Mouse (Mus musculus) kidney, embryonic 14.5 days (tissue): ENCODE data around the gene H2al1i. TPM values are rescaled to one million over a fixed set of nuclear protein-coding genes. Genes with fewer than 3 reads are reported as not detected.

Experiments
- ATAC-seq: fragments of 200-750 bp; cut with Nextera tagmentation; 2 replicates; pipeline ENCODE4 v1.8.0; 2017; ENCODE audit warnings: moderate number of reproducible peaks, mild to moderate bottlenecking, moderate TSS enrichment, moderate library complexity; ENCODE audit not compliant: low FRiP score, low TSS enrichment
- H3K27ac ChIP-seq: fragments of 300-500 bp; sonication (generic); 2 replicates; pipeline ENCODE4 v1.5.1; 2014; ENCODE audit warnings: low read depth, mild to moderate bottlenecking, low read length, moderate library complexity, mixed read lengths
- H3K27me3 ChIP-seq: fragments of 300-500 bp; sonication (generic); 2 replicates; pipeline ENCODE4 v1.6.1; 2014; ENCODE audit warnings: mild to moderate bottlenecking, low read length; ENCODE audit not compliant: control insufficient read depth, insufficient read depth
- H3K36me3 ChIP-seq: fragments of 300-500 bp; sonication (generic); 2 replicates; pipeline ENCODE4 v1.6.1; 2014; ENCODE audit warnings: low read length, mixed read lengths; ENCODE audit not compliant: control insufficient read depth, insufficient read depth
- H3K4me1 ChIP-seq: fragments of 300-500 bp; sonication (generic); 2 replicates; pipeline ENCODE4 v1.6.1; 2014; ENCODE audit warnings: low read length, mixed read lengths; ENCODE audit not compliant: control insufficient read depth, insufficient read depth
- H3K4me2 ChIP-seq: fragments of 300-500 bp; sonication (generic); replicated peaks from 2 replicates; pipeline ENCODE4 v1.6.1; 2014; ENCODE audit warnings: low read depth, mild to moderate bottlenecking, low read length
- H3K4me3 ChIP-seq: fragments of 300-500 bp; sonication (generic); 2 replicates; pipeline ENCODE4 v1.5.1; 2014; ENCODE audit warnings: mild to moderate bottlenecking, low read length
- H3K9ac ChIP-seq: fragments of 300-500 bp; sonication (generic); 2 replicates; pipeline ENCODE4 v1.6.1; 2014; ENCODE audit warnings: low read depth, mild to moderate bottlenecking, low read length, moderate library complexity
- H3K9me3 ChIP-seq: fragments of 300-500 bp; sonication (generic); 2 replicates; pipeline ENCODE4 v1.6.1; 2016; ENCODE audit warnings: low read length; ENCODE audit not compliant: control insufficient read depth
- WGBS: fragments of 180-500 bp; shearing (Covaris S2); extraction: QIAGEN DNeasy Blood & Tissue Kit; methylation state at CpG from one replicate; pipeline ENCODE4 v1.1.7; 2014; 5-methylcytosine and 5-hydroxymethylcytosine counted together
- polyA plus RNA-seq: library from polyadenylated mRNA; unstranded; fragments of >200 nt; fragmentation: Nextera tagmentation; extraction: Ambion mirVana; gene quantifications from 2 replicates; pipeline ENCODE4 v1.2.1, GENCODE M21; 2014

Gene H2al1i
- polyA plus RNA-seq, 1 experiment from 2014 or later = not detected

GRCm38 (mm10) chrX:11363890-11364289 is 39.4 kb downstream of the H2al1i start:
- Histone ChIP-seq H3K4me2 (no peak overlapping the region), H3K4me3 (no peak overlapping the region), H3K9me3 (no peaks in the 10 kb centered on the region), H3K9ac (no peak overlapping the region), H3K27me3 (peaks cover 3% of the 10 kb centered on the region; the same call in 1 of the 2 replicates), H3K27ac (no peak overlapping the region), H3K36me3 (no peaks in the 10 kb centered on the region), H3K4me1 (no peaks in the 10 kb centered on the region)
- WGBS = 69% methylated on average over 6 of the region's 6 CpGs
- ATAC-seq = no peak

DNA sequence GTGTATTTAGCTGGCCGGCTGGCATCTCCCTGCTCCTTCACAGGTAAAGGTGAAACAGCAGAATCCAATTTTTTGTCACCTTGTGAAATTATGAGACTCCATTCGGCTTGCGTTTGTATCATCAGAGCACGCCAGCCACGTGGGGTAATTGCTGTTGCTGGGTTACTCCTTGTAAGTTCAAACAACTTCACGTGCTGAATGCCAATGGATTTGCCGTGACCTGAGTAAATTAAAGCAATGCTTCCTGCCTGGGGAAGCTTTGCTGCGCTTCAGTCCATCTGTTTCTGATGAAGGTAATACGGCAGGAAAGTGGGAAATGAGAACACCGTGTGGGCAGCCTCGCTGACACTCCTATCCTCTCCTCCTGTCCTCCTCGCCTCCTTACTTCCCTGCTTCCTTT is 40.7 kb downstream of the H2al1i start:
- Histone ChIP-seq H3K4me2 (no peak overlapping the region), H3K4me3 (no peak overlapping the region), H3K4me1 (no peaks in the 10 kb centered on the region), H3K9ac (no peak overlapping the region), H3K27me3 (peaks cover 3% of the 10 kb centered on the region; the same call in 1 of the 2 replicates), H3K27ac (no peak overlapping the region), H3K9me3 (no peaks in the 10 kb centered on the region), H3K36me3 (no peaks in the 10 kb centered on the region)
- 70% methylated on average over 12 of the region's 12 CpGs for WGBS
- no peak for ATAC-seq

Other genes with a start within 250 kb of the H2al1i start
- not detected in 2 replicates for gene H2al1a, start 25.4 kb upstream of the H2al1i start, polyA plus RNA-seq
- gene H2al1b, start 22.2 kb upstream of the H2al1i start, polyA plus RNA-seq = not detected in 2 replicates
- not detected in 2 replicates for gene H2al1c, start 19.0 kb upstream of the H2al1i start, polyA plus RNA-seq
- gene H2al1d, start 15.8 kb upstream of the H2al1i start, polyA plus RNA-seq = not detected in 2 replicates
- not detected in 2 replicates for gene H2al1e, start 12.7 kb upstream of the H2al1i start, polyA plus RNA-seq
- gene H2al1f, start 9.5 kb upstream of the H2al1i start, polyA plus RNA-seq = not detected in 2 replicates
- gene H2al1g, start 6.4 kb upstream of the H2al1i start, polyA plus RNA-seq = not detected in 2 replicates
- gene H2al1h, start 3.2 kb upstream of the H2al1i start, polyA plus RNA-seq = not detected in 2 replicates
- gene H2al1j, start 3.2 kb downstream of the H2al1i start, polyA plus RNA-seq = not detected in 2 replicates